Mouse (Mus musculus): ENCODE data around the gene Gm3285.

The Gm3285 gene

GRCm38 (mm10) chr10:77900126-77900525, 38.4 kb downstream of the Gm3285 start:
- no peak for DNase-seq (ENCODE audit: extremely low spot score, low spot score)

DNA sequence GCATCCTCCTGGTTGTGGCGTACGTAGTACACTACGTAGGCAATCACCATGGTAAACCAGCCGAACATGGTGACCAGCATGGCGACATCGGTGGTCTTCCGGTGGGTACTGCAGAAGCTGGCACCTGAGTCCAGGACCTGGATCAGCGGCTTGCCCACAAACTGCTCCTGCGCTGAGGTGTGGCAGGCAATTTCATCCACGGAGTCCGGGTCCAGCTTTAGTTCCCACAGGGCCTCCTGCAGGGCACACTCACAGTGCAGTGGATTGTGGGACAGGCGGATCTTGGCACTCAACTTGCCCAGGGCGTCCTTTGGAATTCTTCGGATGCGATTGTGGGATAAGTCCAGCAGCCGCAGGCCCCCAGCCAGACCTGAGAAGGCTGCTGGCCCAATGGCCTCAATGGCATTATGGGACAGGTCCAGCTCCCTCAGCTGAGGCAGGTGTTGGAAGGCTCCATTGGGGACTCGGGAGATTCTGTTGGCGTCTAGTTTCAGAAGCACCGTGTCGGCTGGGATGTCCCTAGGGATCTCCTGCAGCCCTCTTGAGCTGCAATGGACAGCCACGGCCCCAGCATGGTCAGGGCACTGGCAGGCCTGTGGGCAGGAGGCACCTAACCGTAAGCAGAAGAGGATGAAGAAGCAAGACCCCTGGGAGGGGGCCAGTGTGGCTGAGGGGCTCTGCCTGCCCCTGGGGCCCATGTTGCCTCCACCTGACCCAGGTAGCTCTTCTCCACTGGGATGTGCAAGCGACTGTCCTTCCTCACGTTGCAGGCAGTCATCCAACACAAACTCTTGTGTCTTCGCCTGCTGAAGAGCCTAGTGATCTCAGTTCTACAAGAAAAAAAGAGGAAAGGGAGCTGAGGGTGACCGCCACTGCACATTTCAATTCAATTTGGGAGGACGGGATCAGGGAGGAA, 39.4 kb downstream of the Gm3285 start:
- no peak for DNase-seq (ENCODE audit: extremely low spot score, low spot score)

GRCm38 (mm10) chr10:77901871-77902210, 40.1 kb downstream of the Gm3285 start:
- no peak for DNase-seq (ENCODE audit: extremely low spot score, low spot score)

- DNase-seq (ENCODE audit: extremely low spot score, low spot score): peak; percentile 82
These were observed 40.6 kb downstream of the Gm3285 start, which contains the start of gene Lrrc3 for GRCm38 (mm10) chr10:77902211-77902893. TSS of gene Lrrc3 (minus strand) at chr10:77902536.

- DNase-seq (ENCODE audit: extremely low spot score, low spot score): peak; percentile 72
These were observed 41.3 kb downstream of the Gm3285 start for GRCm38 (mm10) chr10:77902894-77903715.
